Mouse (Mus musculus) lung, embryonic 15.5 days (tissue): ENCODE measurements around the gene Grk5. TPM values are rescaled to one million over a fixed set of nuclear protein-coding genes. Genes with fewer than 3 reads are reported as not detected.

Experiments used
- ATAC-seq: fragments of 200-750 bp; cut with Nextera tagmentation; 2 replicates; pipeline ENCODE4 v1.8.0; 2017; ENCODE audit warnings: moderate number of reproducible peaks, borderline replicate concordance; ENCODE audit not compliant: low FRiP score, low TSS enrichment; ENCODE audit errors: extremely low read depth
- H3K27ac ChIP-seq: fragments of 300-500 bp; sonication (generic); 2 replicates; pipeline ENCODE4 v1.5.1; 2015; ENCODE audit warnings: moderate library complexity, mild to moderate bottlenecking, inconsistent platforms
- H3K27me3 ChIP-seq: fragments of 300-500 bp; sonication (generic); 2 replicates; pipeline ENCODE4 v1.6.1; 2015; ENCODE audit warnings: inconsistent platforms
- H3K36me3 ChIP-seq: fragments of 300-500 bp; sonication (generic); 2 replicates; pipeline ENCODE4 v1.6.1; 2015; ENCODE audit warnings: inconsistent platforms
- H3K4me1 ChIP-seq: fragments of 300-500 bp; sonication (generic); 2 replicates; pipeline ENCODE4 v1.6.1; 2015; ENCODE audit warnings: inconsistent platforms
- H3K4me2 ChIP-seq: fragments of 300-500 bp; sonication (generic); 2 replicates; pipeline ENCODE4 v1.6.1; 2015; ENCODE audit warnings: inconsistent platforms, mild to moderate bottlenecking, moderate library complexity
- H3K4me3 ChIP-seq: fragments of 300-500 bp; sonication (generic); 2 replicates; pipeline ENCODE4 v1.5.1; 2015; ENCODE audit warnings: mild to moderate bottlenecking, inconsistent platforms
- H3K9ac ChIP-seq: fragments of 300-500 bp; sonication (generic); 2 replicates; pipeline ENCODE4 v1.6.1; 2015; ENCODE audit warnings: inconsistent platforms
- H3K9me3 ChIP-seq: fragments of 300-500 bp; sonication (generic); 2 replicates; pipeline ENCODE4 v1.6.1; 2016; ENCODE audit warnings: inconsistent platforms
- WGBS: fragments of 180-500 bp; shearing (Covaris S2); methylation state at CpG from one replicate; pipeline ENCODE4 v1.1.7; 2015; 5-methylcytosine and 5-hydroxymethylcytosine counted together
- polyA plus RNA-seq: library from polyadenylated mRNA; unstranded; fragments of >200 nt; fragmentation: Nextera tagmentation; extraction: Ambion mirVana; gene quantifications from 2 replicates; pipeline ENCODE4 v1.2.1, GENCODE M21; 2015

The Grk5 gene
- polyA plus RNA-seq, 1 experiment from 2014 or later, result 4.2 TPM

- no peaks in the 10 kb centered on the region for H3K9me3 ChIP-seq
- WGBS, result 68% methylated on average over 2 of the region's 2 CpGs
- H3K36me3 ChIP-seq, result 0 out of 2 replicates have a peak, but pooled peaks cover 8% of the 10 kb centered on the region
- no peaks in the 10 kb centered on the region for H3K4me1 ChIP-seq
- no peak overlapping the region for H3K27ac ChIP-seq
- ATAC-seq, result no peak
- no peak overlapping the region for H3K4me3 ChIP-seq
- H3K27me3 ChIP-seq, result no peaks in the 10 kb centered on the region
- H3K4me2 ChIP-seq, result no peak overlapping the region
- H3K9ac ChIP-seq, result no peak overlapping the region
These were observed 195.7 kb downstream of the Grk5 start for GRCm38 (mm10) chr19:61085217-61085616.

GRCm38 (mm10) chr19:61087781-61088180, 198.2 kb downstream of the Grk5 start:
- Histone ChIP-seq H3K27ac (no peak overlapping the region), H3K9ac (no peak overlapping the region), H3K27me3 (no peaks in the 10 kb centered on the region), H3K4me3 (no peak overlapping the region), H3K4me2 (no peak overlapping the region), H3K4me1 (no peaks in the 10 kb centered on the region), H3K9me3 (no peaks in the 10 kb centered on the region), H3K36me3 (peaks cover 11% of the 10 kb centered on the region; the same call in 1 of the 2 replicates)
- ATAC-seq, result no peak
- WGBS, result 84% methylated on average over 1 of the region's 1 CpGs

GRCm38 (mm10) chr19:61089001-61089400, 199.5 kb downstream of the Grk5 start:
- Histone ChIP-seq H3K4me1 (no peaks in the 10 kb centered on the region), H3K9ac (no peak overlapping the region), H3K27ac (no peak overlapping the region), H3K4me3 (no peak overlapping the region), H3K36me3 (peaks cover 11% of the 10 kb centered on the region; the same call in 1 of the 2 replicates), H3K27me3 (no peaks in the 10 kb centered on the region), H3K9me3 (no peaks in the 10 kb centered on the region), H3K4me2 (no peak overlapping the region)
- WGBS, result 89% methylated on average over 3 of the region's 3 CpGs
- ATAC-seq, result no peak

- H3K36me3 ChIP-seq, result peaks cover 11% of the 10 kb centered on the region; the same call in 1 of the 2 replicates
- 92% methylated on average over 4 of the region's 4 CpGs for WGBS
- no peaks in the 10 kb centered on the region for H3K4me1 ChIP-seq
These were observed 201.0 kb downstream of the Grk5 start for GRCm38 (mm10) chr19:61090541-61090940.

GRCm38 (mm10) chr19:61096776-61097175, 207.2 kb downstream of the Grk5 start:
- no peak overlapping the region for H3K9ac ChIP-seq
- no peak overlapping the region for H3K4me3 ChIP-seq
- no peaks in the 10 kb centered on the region for H3K9me3 ChIP-seq
- H3K4me1 ChIP-seq, result no peaks in the 10 kb centered on the region
- ATAC-seq, result no peak
- H3K36me3 ChIP-seq, result no peaks in the 10 kb centered on the region
- WGBS, result 77% methylated on average over 2 of the region's 2 CpGs
- no peak overlapping the region for H3K4me2 ChIP-seq
- no peak overlapping the region for H3K27ac ChIP-seq
- no peaks in the 10 kb centered on the region for H3K27me3 ChIP-seq

More at GRCm38 (mm10) chr19:61090541-61090940, 201.0 kb downstream of the Grk5 start:
- no peaks in the 10 kb centered on the region for H3K27me3 ChIP-seq
- no peak overlapping the region for H3K4me3 ChIP-seq
- no peak for ATAC-seq
- no peaks in the 10 kb centered on the region for H3K9me3 ChIP-seq
- H3K4me2 ChIP-seq, result no peak overlapping the region
- no peak overlapping the region for H3K27ac ChIP-seq
- H3K9ac ChIP-seq, result no peak overlapping the region

- Histone ChIP-seq H3K9me3 (no peaks in the 10 kb centered on the region), H3K36me3 (no peaks in the 10 kb centered on the region), H3K4me1 (no peaks in the 10 kb centered on the region), H3K9ac (no peak overlapping the region), H3K27me3 (no peaks in the 10 kb centered on the region), H3K27ac (no peak overlapping the region), H3K4me3 (no peak overlapping the region), H3K4me2 (no peak overlapping the region)
- no peak for ATAC-seq
- 14% methylated on average over 4 of the region's 4 CpGs for WGBS
These were observed 208.2 kb downstream of the Grk5 start for GRCm38 (mm10) chr19:61097764-61098163.

- WGBS, result 47% methylated on average over 2 of the region's 2 CpGs
- Histone ChIP-seq H3K27me3 (no peaks in the 10 kb centered on the region), H3K4me3 (no peak overlapping the region), H3K9me3 (no peaks in the 10 kb centered on the region), H3K27ac (no peak overlapping the region), H3K36me3 (no peaks in the 10 kb centered on the region; the same call in 1 of the 2 replicates), H3K4me1 (no peaks in the 10 kb centered on the region), H3K9ac (no peak overlapping the region), H3K4me2 (no peak overlapping the region)
- no peak for ATAC-seq
These were observed 220.6 kb downstream of the Grk5 start for GRCm38 (mm10) chr19:61110184-61110583.

GRCm38 (mm10) chr19:61131096-61131495, 241.5 kb downstream of the Grk5 start:
- no peaks in the 10 kb centered on the region for H3K9me3 ChIP-seq
- H3K27me3 ChIP-seq, result no peaks in the 10 kb centered on the region
- H3K27ac ChIP-seq, result no peak overlapping the region
- ATAC-seq, result no peak
- H3K9ac ChIP-seq, result no peak overlapping the region
- WGBS, result 90% methylated on average over 10 of the region's 10 CpGs
- no peak overlapping the region for H3K4me2 ChIP-seq
- no peaks in the 10 kb centered on the region for H3K4me1 ChIP-seq
- H3K4me3 ChIP-seq, result no peak overlapping the region
- peaks cover 6% of the 10 kb centered on the region; the same call in 1 of the 2 replicates for H3K36me3 ChIP-seq

GRCm38 (mm10) chr19:61138655-61139054, 249.1 kb downstream of the Grk5 start:
- Histone ChIP-seq H3K9me3 (no peaks in the 10 kb centered on the region), H3K36me3 (no peaks in the 10 kb centered on the region), H3K27ac (no peak overlapping the region), H3K27me3 (no peaks in the 10 kb centered on the region), H3K4me3 (no peak overlapping the region), H3K4me1 (peaks cover 8% of the 10 kb centered on the region), H3K9ac (no peak overlapping the region), H3K4me2 (no peak overlapping the region)
- ATAC-seq, result no peak

- ATAC-seq, result peak; percentile 98
- WGBS, result under 1% methylated on average over 18 of the region's 18 CpGs
- peak within 1 kb of the TSS; percentile 63; the same call in 1 of the 2 replicates for H3K27ac ChIP-seq
- peak within 1 kb of the TSS; percentile 90 for H3K9ac ChIP-seq
- no peaks in the 10 kb centered on the region for H3K36me3 ChIP-seq
- H3K4me2 ChIP-seq, result peak within 1 kb of the TSS; percentile 70
- H3K4me1 ChIP-seq, result peaks cover 8% of the 10 kb centered on the region
- no peaks in the 10 kb centered on the region for H3K27me3 ChIP-seq
- H3K9me3 ChIP-seq, result no peaks in the 10 kb centered on the region
- H3K4me3 ChIP-seq, result peak within 1 kb of the TSS; percentile 91
These were observed 251.0 kb downstream of the Grk5 start, which contains the start of gene Zfp950 for GRCm38 (mm10) chr19:61140342-61141206. Zfp950 (minus strand) TSS chr19:61140840.

GRCm38 (mm10) chr19:61141299-61141698, 251.8 kb downstream of the Grk5 start:
- Histone ChIP-seq H3K36me3 (no peaks in the 10 kb centered on the region), H3K9me3 (no peaks in the 10 kb centered on the region), H3K27ac (no peak overlapping the region), H3K4me2 (peak overlapping the region; percentile 70), H3K4me1 (peaks cover 8% of the 10 kb centered on the region), H3K4me3 (peak overlapping the region; percentile 91), H3K9ac (0 out of 2 replicates have a peak overlapping the region, but pooled peaks have one; percentile 90), H3K27me3 (no peaks in the 10 kb centered on the region)
- 18% methylated on average over 4 of the region's 4 CpGs for WGBS
- no peak for ATAC-seq
